Mouse (Mus musculus) liver, postnatal 0 days (tissue): ENCODE results near the gene Moap1.

Experiments used
- CTCF ChIP-seq: sonication (generic); IDR thresholded peaks from 2 replicates; pipeline ENCODE4 v1.5.1; 2016; ENCODE audit warnings: antibody characterized with exemption, low read depth
- EP300 ChIP-seq: IDR thresholded peaks from 2 replicates; pipeline ENCODE4 v1.6.1; 2016; ENCODE audit warnings: antibody characterized with exemption, low read depth, mild to moderate bottlenecking

DNA sequence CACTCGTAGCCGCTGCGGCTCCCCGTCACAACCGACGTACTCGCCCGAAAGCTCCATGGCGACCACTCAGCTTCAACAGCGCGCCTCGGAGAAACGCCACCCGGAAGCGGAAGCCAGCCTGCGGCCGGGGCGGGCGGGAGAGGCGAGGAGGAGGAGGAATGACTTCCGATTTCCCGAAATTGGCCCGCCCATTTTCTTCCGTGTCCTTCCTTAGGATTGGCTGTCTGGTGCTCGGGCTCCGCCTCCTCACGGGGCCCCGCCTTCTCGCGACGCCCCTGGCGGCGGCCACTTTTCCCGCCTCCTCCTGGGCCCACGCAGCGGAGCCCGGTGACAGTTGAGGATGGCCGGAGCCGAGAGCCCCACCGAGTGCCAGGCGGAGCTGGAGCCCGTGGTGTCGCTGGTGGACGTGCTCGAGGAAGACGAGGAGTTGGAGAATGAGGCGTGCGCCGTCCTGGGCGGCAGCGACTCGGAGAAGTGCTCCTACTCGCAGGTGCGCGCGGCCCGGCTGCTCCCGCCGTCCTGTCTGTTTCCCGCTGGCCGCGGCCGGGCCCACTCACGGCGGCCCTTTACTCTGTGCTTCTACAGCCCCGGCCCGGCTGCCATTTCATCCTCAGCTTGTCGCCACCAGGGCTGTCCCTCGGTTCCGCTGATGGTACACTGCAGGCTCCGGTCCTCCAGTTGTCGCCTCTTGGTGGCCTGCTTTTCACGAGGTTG, 14.4 kb upstream of the Moap1 start, which contains the start of the genes Gm28051, Gon7 and Ubr7:
- peak; percentile 68 for TF ChIP-seq CTCF
- peak; percentile 48; the same call in 1 of the 2 replicates for TF ChIP-seq EP300
